Mouse (Mus musculus) urinary bladder, postnatal 10 days (tissue): ENCODE measurements around the gene Fam214b.
A peak's percentile ranks its signal among the peaks of the same experiment; 100 is the strongest.

Experiments
- DNase-seq: peaks from one replicate; pipeline ENCODE4 v3.0.0; 2022; ENCODE audit warnings: low spot score

Gene Fam214b

GRCm38 (mm10) chr4:43038567-43039495, 7.2 kb downstream of the Fam214b start:
- no peak for DNase-seq

- DNase-seq = no peak
Measured at GRCm38 (mm10) chr4:43037860-43038566, 8.0 kb downstream of the Fam214b start.

GRCm38 (mm10) chr4:43036356-43036755, 9.7 kb downstream of the Fam214b start:
- DNase-seq = no peak

GRCm38 (mm10) chr4:43035851-43036250, 10.2 kb downstream of the Fam214b start:
- no peak for DNase-seq

GRCm38 (mm10) chr4:43033481-43033880, 12.5 kb downstream of the Fam214b start:
- DNase-seq = no peak

- DNase-seq = no peak
Measured at GRCm38 (mm10) chr4:43032501-43032900, 13.5 kb downstream of the Fam214b start.

GRCm38 (mm10) chr4:43031237-43031995, 14.6 kb downstream of the Fam214b start, which contains the start of gene Stoml2:
Gene Stoml2 (minus strand): TSS chr4:43031710.
- DNase-seq = peak; percentile 71

- DNase-seq = no peak
Measured at GRCm38 (mm10) chr4:43030780-43031230, 15.2 kb downstream of the Fam214b start.

- no peak for DNase-seq
Measured at GRCm38 (mm10) chr4:43030352-43030751, 15.7 kb downstream of the Fam214b start.

GRCm38 (mm10) chr4:43029749-43030148, 16.3 kb downstream of the Fam214b start:
- no peak for DNase-seq

- DNase-seq = no peak
Measured at GRCm38 (mm10) chr4:43029121-43029520, 16.9 kb downstream of the Fam214b start.

- peak; percentile 81 for DNase-seq
Measured at GRCm38 (mm10) chr4:43025084-43025960, 20.7 kb downstream of the Fam214b start, which contains the start of gene Pigo. Gene Pigo (minus strand): TSS chr4:43025819.

GRCm38 (mm10) chr4:43024673-43025072, 21.3 kb downstream of the Fam214b start:
- DNase-seq = no peak

- no peak for DNase-seq
Measured at GRCm38 (mm10) chr4:43021341-43021740, 24.7 kb downstream of the Fam214b start.

- no peak for DNase-seq
Measured at GRCm38 (mm10) chr4:43020876-43021275, 25.1 kb downstream of the Fam214b start.

GRCm38 (mm10) chr4:43019641-43020465, 26.2 kb downstream of the Fam214b start:
- DNase-seq = no peak

- no peak for DNase-seq
Measured at GRCm38 (mm10) chr4:43019176-43019575, 26.8 kb downstream of the Fam214b start.

- no peak for DNase-seq
Measured at GRCm38 (mm10) chr4:43018156-43018555, 27.9 kb downstream of the Fam214b start.

- DNase-seq = no peak
Measured at GRCm38 (mm10) chr4:43012091-43012490, 33.9 kb downstream of the Fam214b start.
